Mouse (Mus musculus): ENCODE results near the gene Mdfic. TPM values are rescaled to one million over a fixed set of nuclear protein-coding genes. Genes with fewer than 3 reads are reported as not detected.

Gene Mdfic
- total RNA-seq, 1 experiment: 8.1 TPM

GRCm38 (mm10) chr6:15841476-15842209 lies 121.2 kb downstream of the Mdfic start:
- in situ Hi-C loops (cut with MboI; ENCODE audit: low sequenced_read_pairs in 2 of 2, unreplicated experiment in 2 of 2): no loop called here
- TF ChIP-seq MAFK (IDR thresholded peaks at IDR 0.05; ENCODE audit: insufficient read depth, low read depth, low read length) (no peak), ZC3H11A (IDR thresholded peaks at IDR 0.05; ENCODE audit: borderline replicate concordance, low read depth, low read length) (no peak), CHD2 (IDR thresholded peaks at IDR 0.05; ENCODE audit: low read depth, low read length) (no peak), ZNF384 (IDR thresholded peaks at IDR 0.05; ENCODE audit: low read depth, low read length) (no peak), HCFC1 (IDR thresholded peaks at IDR 0.05; ENCODE audit: borderline replicate concordance, insufficient read depth, low read length) (no peak)
- no peak for DNase-seq (ENCODE audit: low read depth, low spot score)

GRCm38 (mm10) chr6:15843295-15843694 lies 122.8 kb downstream of the Mdfic start:
- no peak for DNase-seq (ENCODE audit: low read depth, low spot score)
- Histone ChIP-seq H3K4me3 (ENCODE audit: insufficient read depth in 1 of 2, low read depth in 1 of 2, low read length in 2 of 2, poor library complexity in 1 of 2, severe bottlenecking in 1 of 2) (no peak overlapping the region), H3K9ac (ENCODE audit: insufficient read depth, low read depth, low read length, poor library complexity, severe bottlenecking) (no peak overlapping the region), H3K36me3 (ENCODE audit: control insufficient read depth, insufficient read depth, low read length, poor library complexity, severe bottlenecking) (no peaks in the 10 kb centered on the region), H3K27ac (ENCODE audit: insufficient read depth, low read depth, low read length, poor library complexity, severe bottlenecking) (no peak overlapping the region), H3K4me1 (ENCODE audit: control insufficient read depth in 2 of 2, insufficient read depth in 2 of 2, low read length in 2 of 2, poor library complexity in 1 of 2) (no peaks in the 10 kb centered on the region), H3K9me3 (ENCODE audit: control insufficient read depth, insufficient read depth, low read depth, low read length) (no peaks in the 10 kb centered on the region)
- in situ Hi-C loops (cut with MboI; ENCODE audit: low sequenced_read_pairs in 2 of 2, unreplicated experiment in 2 of 2): no loop called here
- TF ChIP-seq ZC3H11A (IDR thresholded peaks at IDR 0.05; ENCODE audit: borderline replicate concordance, low read depth, low read length) (no peak), MAFK (IDR thresholded peaks at IDR 0.05; ENCODE audit: insufficient read depth, low read depth, low read length) (no peak), HCFC1 (IDR thresholded peaks at IDR 0.05; ENCODE audit: borderline replicate concordance, insufficient read depth, low read length) (no peak), CHD2 (IDR thresholded peaks at IDR 0.05; ENCODE audit: low read depth, low read length) (no peak), ZNF384 (IDR thresholded peaks at IDR 0.05; ENCODE audit: low read depth, low read length) (no peak)

More at GRCm38 (mm10) chr6:15841476-15842209, 121.2 kb downstream of the Mdfic start:
- H3K9me3 ChIP-seq (ENCODE audit: control insufficient read depth, insufficient read depth, low read depth, low read length): no peaks in the 10 kb centered on the region
- H3K36me3 ChIP-seq (ENCODE audit: control insufficient read depth, insufficient read depth, low read length, poor library complexity, severe bottlenecking): no peaks in the 10 kb centered on the region
- no peaks in the 10 kb centered on the region for H3K4me1 ChIP-seq (ENCODE audit: control insufficient read depth in 2 of 2, insufficient read depth in 2 of 2, low read length in 2 of 2, poor library complexity in 1 of 2)
- H3K9ac ChIP-seq (ENCODE audit: insufficient read depth, low read depth, low read length, poor library complexity, severe bottlenecking): no peak overlapping the region
- H3K4me3 ChIP-seq (ENCODE audit: insufficient read depth in 1 of 2, low read depth in 1 of 2, low read length in 2 of 2, poor library complexity in 1 of 2, severe bottlenecking in 1 of 2): no peak overlapping the region
- H3K27ac ChIP-seq (ENCODE audit: insufficient read depth, low read depth, low read length, poor library complexity, severe bottlenecking): no peak overlapping the region

- Histone ChIP-seq H3K27ac (ENCODE audit: insufficient read depth, low read depth, low read length, poor library complexity, severe bottlenecking) (no peak overlapping the region), H3K9ac (ENCODE audit: insufficient read depth, low read depth, low read length, poor library complexity, severe bottlenecking) (no peak overlapping the region), H3K36me3 (ENCODE audit: control insufficient read depth, insufficient read depth, low read length, poor library complexity, severe bottlenecking) (no peaks in the 10 kb centered on the region), H3K4me1 (ENCODE audit: control insufficient read depth in 2 of 2, insufficient read depth in 2 of 2, low read length in 2 of 2, poor library complexity in 1 of 2) (no peaks in the 10 kb centered on the region), H3K9me3 (ENCODE audit: control insufficient read depth, insufficient read depth, low read depth, low read length) (no peaks in the 10 kb centered on the region), H3K4me3 (ENCODE audit: insufficient read depth in 1 of 2, low read depth in 1 of 2, low read length in 2 of 2, poor library complexity in 1 of 2, severe bottlenecking in 1 of 2) (no peak overlapping the region)
- in situ Hi-C loops (cut with MboI; ENCODE audit: low sequenced_read_pairs in 2 of 2, unreplicated experiment in 2 of 2): no loop called here
- DNase-seq (ENCODE audit: low read depth, low spot score): no peak
- no peak for TF ChIP-seq HCFC1 (IDR thresholded peaks at IDR 0.05; ENCODE audit: borderline replicate concordance, insufficient read depth, low read length)
- no peak for TF ChIP-seq ZNF384 (IDR thresholded peaks at IDR 0.05; ENCODE audit: low read depth, low read length)
- TF ChIP-seq ZC3H11A (IDR thresholded peaks at IDR 0.05; ENCODE audit: borderline replicate concordance, low read depth, low read length): no peak
- no peak for TF ChIP-seq CHD2 (IDR thresholded peaks at IDR 0.05; ENCODE audit: low read depth, low read length)
- TF ChIP-seq MAFK (IDR thresholded peaks at IDR 0.05; ENCODE audit: insufficient read depth, low read depth, low read length): no peak
Observed at GRCm38 (mm10) chr6:15845711-15846342, 125.4 kb downstream of the Mdfic start.
